Mouse (Mus musculus) heart, adult 2 months (tissue): Measurements from ENCODE around the gene Trpv5.

Source experiments
- CTCF ChIP-seq: fragments of 200-600 bp; IDR thresholded peaks from 2 replicates; pipeline ENCODE4 v1.8.1; 2022; ENCODE audit warnings: antibody characterized with exemption, mild to moderate bottlenecking, moderate library complexity
- EP300 ChIP-seq: fragments of 200-500 bp; IDR thresholded peaks from 2 replicates; pipeline ENCODE4 v1.6.1; 2011; ENCODE audit warnings: low read depth, low read length, control low read depth; ENCODE audit not compliant: insufficient read depth

DNA sequence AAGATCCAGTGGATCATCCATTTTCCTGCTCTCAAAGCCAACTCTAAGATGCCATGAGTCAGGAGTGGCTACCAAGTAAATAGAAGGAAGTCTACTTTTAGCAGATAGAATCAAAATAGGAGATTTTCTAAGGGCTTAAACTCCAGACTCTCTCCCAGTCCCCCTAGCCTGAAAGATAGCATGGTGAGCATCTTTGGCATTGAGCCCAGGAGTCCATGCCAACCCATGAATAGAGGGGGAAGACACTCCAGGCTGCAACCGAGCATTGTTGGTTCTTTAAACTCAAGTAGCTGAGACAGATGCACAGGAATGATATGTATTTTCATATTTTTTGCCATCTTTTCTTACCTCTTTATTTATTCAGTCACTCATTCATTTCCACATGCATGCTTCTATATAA is 45.4 kb downstream of the Trpv5 start:
- no peak for TF ChIP-seq EP300
- TF ChIP-seq CTCF = no peak
